Comparison of ENCODE assay signal across 8 mouse cellular contexts in genomic region chr1:119051192-119051937, GRCm38 (mm10). TPM values are rescaled to one million over a fixed set of nuclear protein-coding genes. Genes with fewer than 3 reads are reported as not detected.
DNase-seq lines count a peak whose midpoint lies in the region; ATAC-seq and TF ChIP-seq lines count a peak whose summit lies in the region.

No protein-coding gene starts in this region.

- H3K4me3 ChIP-seq in heart, embryonic 14.5 days (ENCODE audit: control insufficient read depth in 1 of 2, insufficient read depth in 1 of 2, low read depth in 1 of 2, low read length in 2 of 2): peak overlapping the region; percentile 62 to 66
- peak overlapping the region; percentile 45 for H3K4me3 ChIP-seq in lung, postnatal 0 days (ENCODE audit: low read depth, low read length)

- peak overlapping the region; percentile 76 for H3K9ac ChIP-seq in heart, embryonic 14.5 days (ENCODE audit: low read length)
- no peak overlapping the region for H3K9ac ChIP-seq in lung, postnatal 0 days (replicated peaks; ENCODE audit: low read depth)

- H3K27ac ChIP-seq in heart, embryonic 14.5 days (replicated peaks in 1 of 2; ENCODE audit: control insufficient read depth in 1 of 2, insufficient read depth in 1 of 2, low read depth in 2 of 2, low read length in 2 of 2): peak overlapping the region in 1 of 2 experiments; percentile 30; a peak in 1 of 4 replicates
- H3K27ac ChIP-seq in lung, postnatal 0 days (ENCODE audit: low read length): peak overlapping the region; percentile 66; the same call in 1 of the 2 replicates

- TF ChIP-seq EP300 in lung, postnatal 0 days (IDR thresholded peaks at IDR 0.05): no peak

- TF ChIP-seq CTCF in lung, postnatal 0 days (IDR thresholded peaks at IDR 0.05): no peak

- peaks cover 12 to 24% of the 10 kb centered on the region in 2 experiments for H3K4me1 ChIP-seq in heart, embryonic 14.5 days (ENCODE audit: control insufficient read depth in 2 of 2, insufficient read depth in 2 of 2, low read length in 2 of 2)
- 0 out of 2 replicates have a peak, but pooled peaks cover 4% of the 10 kb centered on the region for H3K4me1 ChIP-seq in lung, postnatal 0 days (ENCODE audit: insufficient read depth, low read depth, low read length)

- H3K36me3 ChIP-seq in heart, embryonic 14.5 days (ENCODE audit: control insufficient read depth, insufficient read depth, low read length): no peaks in the 10 kb centered on the region
- no peaks in the 10 kb centered on the region for H3K36me3 ChIP-seq in lung, postnatal 0 days (ENCODE audit: insufficient read depth, low read length)

- no peaks in the 10 kb centered on the region for H3K9me3 ChIP-seq in heart, embryonic 14.5 days (ENCODE audit: control insufficient read depth, low read length)
- H3K9me3 ChIP-seq in lung, postnatal 0 days (ENCODE audit: low read length): no peaks in the 10 kb centered on the region

- peak overlapping the region; percentile 97 for H3K4me2 ChIP-seq in heart, embryonic 14.5 days (ENCODE audit: low read length)
- peak overlapping the region; percentile 79 for H3K4me2 ChIP-seq in lung, postnatal 0 days (replicated peaks; ENCODE audit: low read depth, low read length)

- peaks cover 44% of the 10 kb centered on the region for H3K27me3 ChIP-seq in heart, embryonic 14.5 days (ENCODE audit: control insufficient read depth, insufficient read depth, low read length)
- H3K27me3 ChIP-seq in lung, postnatal 0 days (replicated peaks; ENCODE audit: insufficient read depth, low read length): peaks cover 42% of the 10 kb centered on the region; the same call in 1 of the 2 replicates

- WGBS in heart, embryonic 14.5 days: 12% methylated on average over 21 of the region's 21 CpGs
- WGBS in lung, postnatal 0 days: 4% methylated on average over 21 of the region's 21 CpGs

- no peak for ATAC-seq in heart, embryonic 14.5 days (ENCODE audit: insufficient number of reproducible peaks, insufficient read depth, low FRiP score, low read depth)
- ATAC-seq in lung, postnatal 0 days: no peak

- peak; percentile 91 for DNase-seq in heart, adult 11 months
- no peak for DNase-seq in heart, adult 8-10 months (ENCODE audit: low spot score)
- peak; percentile 62 for DNase-seq in 3T3-L1 (ENCODE audit: low read depth, low spot score)
- DNase-seq in lung, postnatal 0 days (ENCODE audit: low spot score): peak; percentile 24
- DNase-seq in frontal cortex, postnatal 14 days (ENCODE audit: low spot score in 2 of 2): no peak
- no peak for DNase-seq in frontal cortex, postnatal 36 days (ENCODE audit: low spot score in 2 of 2)
- DNase-seq in adrenal gland, adult 8-10 months: no peak

RNA-seq across cellular contexts. Expression of gene Gli2, which starts 2.1 kb away (rescaled TPM):
- total RNA-seq in heart, adult 8-10 months (2022): 1 to 10 TPM in 2 of 4 experiments, under 1 TPM in 2; 0.80 to 1.5 (median 0.99) TPM
- polyA plus RNA-seq in heart, embryonic 14.5 days (2014; fragmentation: Nextera tagmentation; extraction: Ambion mirVana): 3.9 and 4.2 TPM in 2 replicates
- polyA plus RNA-seq in lung, postnatal 0 days (2015; fragmentation: Nextera tagmentation; extraction: Ambion mirVana): 1.9 and 2.7 TPM in 2 replicates
- total RNA-seq in adrenal gland, adult 8-10 months (2022): 1 to 10 TPM in 3 of 4 experiments, under 1 TPM in 1; 0.91 to 1.9 (median 1.3) TPM

Comparison
In these comparisons a context has a peak if more than half of its experiments do, and no peak if none do; other contexts are left out.
1. DNase-seq: peak in heart, adult 11 months (single experiment), 3T3-L1 (single experiment) and lung, postnatal 0 days (single experiment); none in heart, adult 8-10 months (single experiment), frontal cortex, postnatal 14 days (0 of 2), frontal cortex, postnatal 36 days (0 of 2) and adrenal gland, adult 8-10 months (single experiment).